Mouse (Mus musculus) bone marrow macrophage, adult 2 months (primary cell): ENCODE measurements at regions not wholly inside any gene's neighbourhood (a gene's known extent, or its start where the extent isn't known, plus 50 kb on each side); places are given as distances from the start of the nearest gene placed in this dataset.

Experiments used
- CTCF ChIP-seq: IDR thresholded peaks from 2 replicates; pipeline ENCODE4 v1.5.1; 2012; ENCODE audit warnings: low read depth, mild to moderate bottlenecking, low read length, moderate library complexity
- POLR2A ChIP-seq: IDR thresholded peaks from 2 replicates; pipeline ENCODE4 v1.6.1; 2012; ENCODE audit warnings: mild to moderate bottlenecking, low read depth, low read length, borderline replicate concordance

GRCm38 (mm10) chr15:5555381-5556066 is 311.5 kb upstream of the Ptger4 start:
- TF ChIP-seq POLR2A, result no peak
- TF ChIP-seq CTCF, result no peak
